Mouse (Mus musculus) CH12.LX (cell line): ENCODE results near the gene Rab11fip3. TPM values are rescaled to one million over a fixed set of nuclear protein-coding genes. Genes with fewer than 3 reads are reported as not detected.

Source experiments
- DNase-seq: peaks from one replicate; pipeline ENCODE4 v3.0.0-alpha.2; 2013; ENCODE audit errors: extremely low read depth
- H3K27ac ChIP-seq: 2 replicates; pipeline ENCODE4 v1.5.1; 2012; ENCODE audit warnings: low read depth, mild to moderate bottlenecking, control low read depth, moderate library complexity; ENCODE audit not compliant: insufficient read depth
- H3K27me3 ChIP-seq: replicated peaks from 2 replicates; pipeline ENCODE3; 2012; ENCODE audit warnings: inconsistent platforms
- H3K36me3 ChIP-seq, 2 experiments: replicated peaks in 1 of 2; 2 replicates each; pipeline versions ENCODE3 to v1.6.1; 2012; ENCODE audit warnings: inconsistent platforms in 1 of 2, low read length in 1 of 2, mild to moderate bottlenecking in 1 of 2, mixed read lengths in 1 of 2, moderate library complexity in 1 of 2; ENCODE audit not compliant: control insufficient read depth in 1 of 2, insufficient read depth in 1 of 2
- H3K4me1 ChIP-seq, 2 experiments: 2 replicates each; pipeline ENCODE4 v1.6.1; 2012; ENCODE audit warnings: inconsistent platforms in 1 of 2, moderate library complexity in 1 of 2; ENCODE audit not compliant: insufficient read depth in 2 of 2, control insufficient read depth in 1 of 2
- H3K4me2 ChIP-seq: 2 replicates; pipeline ENCODE4 v1.6.1; 2012; ENCODE audit warnings: low read depth, mild to moderate bottlenecking, control low read depth; ENCODE audit not compliant: poor library complexity, insufficient read depth, severe bottlenecking
- H3K4me3 ChIP-seq, 3 experiments: fragments of 150-350 bp in 1 of 3; sonication (generic) in 1 of 3; replicated peaks in 1 of 3; 2 replicates each; pipeline versions ENCODE3 to v1.5.1; 2011 to 2012; ENCODE audit warnings: low read depth in 2 of 3, low read length in 2 of 3, mild to moderate bottlenecking in 2 of 3, moderate library complexity in 2 of 3, control low read depth in 1 of 3, improper control_type of control experiment in 1 of 3, inconsistent platforms in 1 of 3, mixed read lengths in 1 of 3; ENCODE audit not compliant: poor library complexity in 1 of 3
- H3K79me2 ChIP-seq: replicated peaks from 2 replicates; pipeline ENCODE4 v1.6.1; 2012; ENCODE audit warnings: mild to moderate bottlenecking, moderate library complexity; ENCODE audit not compliant: control insufficient read depth, poor library complexity, insufficient read depth, severe bottlenecking; ENCODE audit errors: extremely low read depth
- H3K9ac ChIP-seq: 2 replicates; pipeline ENCODE4 v1.6.1; 2012; ENCODE audit warnings: low read depth, mild to moderate bottlenecking, control low read depth, moderate library complexity; ENCODE audit not compliant: insufficient read depth
- H3K9me3 ChIP-seq: replicated peaks from 2 replicates; pipeline ENCODE3; 2012; ENCODE audit warnings: low read length, inconsistent platforms, mixed read lengths
- CHD1 ChIP-seq: IDR thresholded peaks from 2 replicates; pipeline ENCODE4 v1.6.1; 2012; ENCODE audit warnings: low read depth, low read length, improper control_type of control experiment, inconsistent platforms
- ELF1 ChIP-seq: IDR thresholded peaks from 2 replicates; pipeline ENCODE4 v1.6.1; 2014; ENCODE audit warnings: low read depth, mild to moderate bottlenecking, inconsistent platforms, low read length, improper control_type of control experiment
- EP300 ChIP-seq: IDR thresholded peaks from 2 replicates; pipeline ENCODE4 v1.6.1; 2011; ENCODE audit warnings: low read length, improper control_type of control experiment
- ETS1 ChIP-seq: conservative IDR thresholded peaks from 2 replicates; pipeline ENCODE4 v1.6.1; 2012; ENCODE audit warnings: low read depth, mild to moderate bottlenecking, inconsistent platforms, low read length, improper control_type of control experiment, moderate library complexity
- HCFC1 ChIP-seq: IDR thresholded peaks from 2 replicates; pipeline ENCODE4 v1.6.1; 2012; ENCODE audit warnings: low read depth, mild to moderate bottlenecking, inconsistent platforms, low read length, improper control_type of control experiment
- JUND ChIP-seq: conservative IDR thresholded peaks from 2 replicates; pipeline ENCODE4 v1.6.1; 2011; ENCODE audit warnings: low read depth, low read length, improper control_type of control experiment
- NELFE ChIP-seq: IDR thresholded peaks from 2 replicates; pipeline ENCODE4 v1.6.1; 2011; ENCODE audit warnings: low read depth, low read length, improper control_type of control experiment
- NRF1 ChIP-seq: IDR thresholded peaks from 2 replicates; pipeline ENCODE4 v1.6.1; 2014; ENCODE audit warnings: low read depth, mild to moderate bottlenecking, inconsistent platforms, low read length, improper control_type of control experiment, moderate library complexity
- RAD21 ChIP-seq: IDR thresholded peaks from 2 replicates; pipeline ENCODE4 v1.6.1; 2011; ENCODE audit warnings: low read depth, mild to moderate bottlenecking, low read length, improper control_type of control experiment, moderate library complexity
- RCOR1 ChIP-seq: conservative IDR thresholded peaks from 2 replicates; pipeline ENCODE4 v1.6.1; 2012; ENCODE audit warnings: low read depth, mild to moderate bottlenecking, inconsistent platforms, low read length, improper control_type of control experiment
- TBP ChIP-seq: conservative IDR thresholded peaks from 2 replicates; pipeline ENCODE4 v1.6.1; 2011; ENCODE audit warnings: low read depth, low read length, improper control_type of control experiment
- USF1 ChIP-seq: IDR thresholded peaks from 2 replicates; pipeline ENCODE4 v1.6.1; 2014; ENCODE audit warnings: low read depth, mild to moderate bottlenecking, inconsistent platforms, low read length, improper control_type of control experiment
- USF2 ChIP-seq: conservative IDR thresholded peaks from 2 replicates; pipeline ENCODE4 v1.6.1; 2011; ENCODE audit warnings: low read depth, low read length, improper control_type of control experiment
- ZKSCAN1 ChIP-seq: IDR thresholded peaks from 2 replicates; pipeline ENCODE4 v1.6.1; 2012; ENCODE audit warnings: low read depth, inconsistent platforms, low read length, improper control_type of control experiment, borderline replicate concordance
- ZNF384 ChIP-seq: IDR thresholded peaks from 2 replicates; pipeline ENCODE4 v1.6.1; 2012; ENCODE audit warnings: low read depth, low read length, improper control_type of control experiment, inconsistent platforms
- dilution Hi-C: fragments of 300-500 bp; cut with MboI; formaldehyde crosslinking; loops from 2 replicates; pipeline ENCODE4 v1.14.3; 2020; ENCODE audit warnings: low sequenced_read_pairs; ENCODE audit not compliant: extremely low pct_unique_long_range_greater_than_20kb, extremely low pct_ligation_motif_present
- in situ Hi-C: fragments of 300-500 bp; cut with MboI; formaldehyde crosslinking; loops from 3 replicates; pipeline ENCODE4 v1.14.3; 2019; ENCODE audit warnings: low sequenced_read_pairs, low pct_ligation_motif_present, low pct_unique_long_range_greater_than_20kb, mixed read lengths
- polyA plus RNA-seq: library from polyadenylated mRNA; unstranded; fragments of >175 nt; gene quantifications from 2 replicates; pipeline ENCODE4 v1.2.1, GENCODE M21; 2012; ENCODE audit warnings: low read depth; ENCODE audit not compliant: insufficient read length
- total RNA-seq, 2 experiments: library from RNA; depleted of rRNA; stranded (reverse); fragments of 300-350 nt in 1 of 2; fragments of >200 nt in 1 of 2; gene quantifications; 2 replicates each; pipeline ENCODE4 v1.2.3; 2012 to 2014

Rab11fip3 gene
- total and polyA plus RNA-seq, 3 experiments: 3.5 to 7.6 (median 4.6) TPM

DNA sequence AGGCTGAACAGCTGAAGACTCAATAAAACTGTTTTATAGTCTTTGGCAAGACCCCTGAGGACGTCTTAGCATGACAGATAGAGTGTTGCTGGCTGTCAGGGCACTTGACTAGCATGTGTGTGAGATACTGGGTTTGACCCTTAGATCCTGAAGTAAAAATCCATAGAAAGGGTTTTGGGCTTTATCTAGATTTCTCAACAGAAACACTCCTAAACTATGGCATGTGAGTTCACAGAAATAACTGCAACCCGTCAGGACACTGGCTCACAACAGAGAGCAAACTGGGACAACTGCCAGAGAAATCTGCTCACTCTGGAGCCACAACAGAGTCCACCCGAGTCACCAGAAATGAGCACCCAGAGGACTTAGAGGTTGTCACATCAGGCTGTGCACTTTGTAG is 101.7 kb downstream of the Rab11fip3 start:
- H3K27ac ChIP-seq: no peak overlapping the region
- H3K79me2 ChIP-seq: no peaks in the 10 kb centered on the region
- no peak for TF ChIP-seq NELFE
- H3K4me2 ChIP-seq: no peak overlapping the region
- in situ Hi-C loops: no loop called here
- H3K4me1 ChIP-seq: peaks cover 20 to 29% of the 10 kb centered on the region in 2 experiments
- H3K4me3 ChIP-seq: no peak overlapping the region
- H3K9me3 ChIP-seq: no peaks in the 10 kb centered on the region
- DNase-seq: no peak
- dilution Hi-C loops: no loop called here
- H3K9ac ChIP-seq: no peak overlapping the region
- H3K36me3 ChIP-seq: peaks cover 15 to 51% of the 10 kb centered on the region in 2 experiments
- H3K27me3 ChIP-seq: no peaks in the 10 kb centered on the region

DNA sequence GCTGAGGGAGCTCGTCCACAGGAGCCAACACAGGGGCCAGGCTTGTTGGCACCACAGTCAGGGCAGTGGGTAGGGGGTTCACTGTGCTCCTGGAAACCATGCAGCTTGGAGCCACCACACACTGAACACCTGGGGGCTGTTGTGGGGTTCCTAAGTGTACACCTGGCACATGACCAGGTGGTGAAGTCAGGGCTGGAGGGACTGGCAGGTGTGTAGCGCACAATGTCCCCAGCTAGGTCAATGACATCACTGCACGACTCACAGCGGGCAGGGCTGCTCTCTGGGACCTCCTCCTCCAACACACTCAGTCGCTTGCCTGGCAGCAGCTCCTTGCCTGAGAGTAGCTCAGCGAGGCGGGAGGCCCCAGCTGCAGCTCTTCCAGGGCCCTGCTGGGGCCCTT is 105.1 kb downstream of the Rab11fip3 start:
- no peaks in the 10 kb centered on the region for H3K27me3 ChIP-seq
- no peak for DNase-seq
- no peak overlapping the region for H3K4me3 ChIP-seq
- H3K79me2 ChIP-seq: no peaks in the 10 kb centered on the region
- no peak overlapping the region for H3K27ac ChIP-seq
- H3K36me3 ChIP-seq: peaks cover 25 to 83% of the 10 kb centered on the region in 2 experiments
- H3K4me2 ChIP-seq: no peak overlapping the region
- TF ChIP-seq USF1 (no peak), USF2 (no peak), ZNF384 (no peak), RCOR1 (no peak), CHD1 (no peak), ETS1 (no peak), TBP (no peak), NRF1 (no peak), RAD21 (no peak), HCFC1 (no peak), JUND (no peak)
- H3K9me3 ChIP-seq: no peaks in the 10 kb centered on the region
- H3K4me1 ChIP-seq: peaks cover 0 to 5% of the 10 kb centered on the region in 2 experiments; a peak in 1 of 4 replicates
- H3K9ac ChIP-seq: no peak overlapping the region
- dilution Hi-C loops: no loop called here
- in situ Hi-C loops: no loop called here

GRCm38 (mm10) chr17:25962413-25962905 is 106.9 kb downstream of the Rab11fip3 start:
- no peaks in the 10 kb centered on the region for H3K9me3 ChIP-seq
- in situ Hi-C loops: no loop called here
- H3K4me1 ChIP-seq: peaks cover 0 to 5% of the 10 kb centered on the region in 2 experiments; a peak in 1 of 4 replicates
- no peak overlapping the region for H3K9ac ChIP-seq
- H3K27ac ChIP-seq: no peak overlapping the region
- H3K4me3 ChIP-seq: no peak overlapping the region
- no peaks in the 10 kb centered on the region for H3K27me3 ChIP-seq
- DNase-seq: no peak
- peaks cover 29 to 93% of the 10 kb centered on the region in 2 experiments for H3K36me3 ChIP-seq
- TF ChIP-seq EP300: no peak
- TF ChIP-seq ZKSCAN1: no peak
- TF ChIP-seq ELF1: no peak
- H3K4me2 ChIP-seq: no peak overlapping the region
- H3K79me2 ChIP-seq: no peaks in the 10 kb centered on the region
- dilution Hi-C loops: no loop called here
